Mouse (Mus musculus) ES-Bruce4 (cell line): ENCODE measurements around the gene Ugt1a7c. TPM values are rescaled to one million over a fixed set of nuclear protein-coding genes. Genes with fewer than 3 reads are reported as not detected.
"Not testable (repeated sequence)": the region's sequence is repeated elsewhere in the genome, so short reads cannot be mapped to it uniquely, and the experiment has no call there.

Source experiments
- H3K27ac ChIP-seq: 2 replicates; pipeline ENCODE4 v1.5.1; 2012; ENCODE audit warnings: low read length, inconsistent platforms; ENCODE audit not compliant: insufficient read depth
- H3K27me3 ChIP-seq: 2 replicates; pipeline ENCODE4 v1.6.1; 2012; ENCODE audit warnings: mild to moderate bottlenecking, low read length, inconsistent platforms; ENCODE audit not compliant: control insufficient read depth, poor library complexity, insufficient read depth, severe bottlenecking
- H3K36me3 ChIP-seq: 2 replicates; pipeline ENCODE4 v1.6.1; 2012; ENCODE audit warnings: inconsistent platforms, mild to moderate bottlenecking, low read length, moderate library complexity; ENCODE audit not compliant: control insufficient read depth, poor library complexity, insufficient read depth, severe bottlenecking
- H3K4me1 ChIP-seq: one replicate; pipeline ENCODE4 v1.8.1; 2011; ENCODE audit warnings: low read length; ENCODE audit not compliant: control insufficient read depth, insufficient read depth
- H3K4me3 ChIP-seq: 2 replicates; pipeline ENCODE4 v1.5.1; 2011; ENCODE audit warnings: low read depth, mild to moderate bottlenecking, low read length
- H3K9ac ChIP-seq: 2 replicates; pipeline ENCODE4 v1.6.1; 2012; ENCODE audit warnings: low read depth, mild to moderate bottlenecking, inconsistent platforms; ENCODE audit not compliant: poor library complexity, severe bottlenecking
- H3K9me3 ChIP-seq: replicated peaks from 2 replicates; pipeline ENCODE4 v1.6.1; 2012; ENCODE audit warnings: mild to moderate bottlenecking, low read length, inconsistent platforms; ENCODE audit not compliant: control insufficient read depth, poor library complexity, insufficient read depth, severe bottlenecking
- CTCF ChIP-seq: IDR thresholded peaks from one replicate; pipeline ENCODE4 v1.8.1; 2011; ENCODE audit warnings: low read depth, low read length
- EP300 ChIP-seq: IDR thresholded peaks from 2 replicates; pipeline ENCODE4 v1.6.1; 2011; ENCODE audit warnings: low read depth, low read length; ENCODE audit not compliant: insufficient read depth
- POLR2A ChIP-seq: IDR thresholded peaks from one replicate; pipeline ENCODE4 v1.8.1; 2011; ENCODE audit warnings: low read length; ENCODE audit not compliant: insufficient read depth
- polyA plus RNA-seq: library from polyadenylated mRNA; stranded (reverse); fragments of >200 nt; gene quantifications from 2 replicates; pipeline ENCODE4 v1.2.4, GENCODE M21; 2011; ENCODE audit warnings: low read depth; ENCODE audit not compliant: missing spikeins, insufficient read depth, insufficient read length

The Ugt1a7c gene
- polyA plus RNA-seq, 1 experiment, result not detected

- H3K4me1 ChIP-seq, result no peaks in the 10 kb centered on the region
- no peak overlapping the region for H3K4me3 ChIP-seq
- no peaks in the 10 kb centered on the region for H3K27me3 ChIP-seq
- H3K27ac ChIP-seq, result no peak overlapping the region
- H3K9me3 ChIP-seq, result no peaks in the 10 kb centered on the region
- no peaks in the 10 kb centered on the region for H3K36me3 ChIP-seq
- no peak overlapping the region for H3K9ac ChIP-seq
- TF ChIP-seq EP300, result no peak
- no peak for TF ChIP-seq CTCF
Observed at GRCm38 (mm10) chr1:88133908-88134456, 39.1 kb downstream of the Ugt1a7c start.

GRCm38 (mm10) chr1:88134457-88135011 is 39.7 kb downstream of the Ugt1a7c start, which contains the start of gene Ugt1a6a:
Ugt1a6a (plus strand) TSS chr1:88134809.
- H3K36me3 ChIP-seq, H3K27me3 ChIP-seq, H3K27ac ChIP-seq, H3K9me3 ChIP-seq, H3K4me1 ChIP-seq, H3K9ac ChIP-seq, H3K4me3 ChIP-seq: not testable (repeated sequence)

- H3K4me3 ChIP-seq, H3K27me3 ChIP-seq, H3K4me1 ChIP-seq, H3K9ac ChIP-seq, H3K36me3 ChIP-seq, H3K27ac ChIP-seq, H3K9me3 ChIP-seq: not testable (repeated sequence)
Observed at GRCm38 (mm10) chr1:88135229-88135904, 40.5 kb downstream of the Ugt1a7c start.

GRCm38 (mm10) chr1:88136646-88137045 is 41.8 kb downstream of the Ugt1a7c start:
- H3K4me1 ChIP-seq, result no peaks in the 10 kb centered on the region
- H3K9me3 ChIP-seq, result no peaks in the 10 kb centered on the region
- H3K27ac ChIP-seq, result no peak overlapping the region
- no peaks in the 10 kb centered on the region for H3K36me3 ChIP-seq
- H3K27me3 ChIP-seq, result no peaks in the 10 kb centered on the region
- no peak overlapping the region for H3K4me3 ChIP-seq
- TF ChIP-seq EP300 (no peak), CTCF (no peak), POLR2A (no peak)
- no peak overlapping the region for H3K9ac ChIP-seq

- Histone ChIP-seq H3K27ac (no peak overlapping the region), H3K27me3 (no peaks in the 10 kb centered on the region), H3K9me3 (no peaks in the 10 kb centered on the region), H3K4me3 (no peak overlapping the region), H3K9ac (no peak overlapping the region), H3K36me3 (no peaks in the 10 kb centered on the region), H3K4me1 (no peaks in the 10 kb centered on the region)
- no peak for TF ChIP-seq EP300
- TF ChIP-seq CTCF, result no peak
- no peak for TF ChIP-seq POLR2A
Observed at GRCm38 (mm10) chr1:88137264-88137663, 42.4 kb downstream of the Ugt1a7c start.

- H3K27ac ChIP-seq, result no peak overlapping the region
- no peak for TF ChIP-seq POLR2A
- no peak for TF ChIP-seq CTCF
- no peak for TF ChIP-seq EP300
- no peak overlapping the region for H3K4me3 ChIP-seq
- H3K27me3 ChIP-seq, result no peaks in the 10 kb centered on the region
- H3K36me3 ChIP-seq, result no peaks in the 10 kb centered on the region
- no peaks in the 10 kb centered on the region for H3K9me3 ChIP-seq
- no peak overlapping the region for H3K9ac ChIP-seq
- no peaks in the 10 kb centered on the region for H3K4me1 ChIP-seq
Observed at GRCm38 (mm10) chr1:88138145-88138544, 43.3 kb downstream of the Ugt1a7c start.

GRCm38 (mm10) chr1:88140492-88140891 is 45.6 kb downstream of the Ugt1a7c start:
- H3K27ac ChIP-seq, H3K9ac ChIP-seq, H3K27me3 ChIP-seq, H3K4me3 ChIP-seq, H3K36me3 ChIP-seq, H3K4me1 ChIP-seq, H3K9me3 ChIP-seq: not testable (repeated sequence)
